ENCODE assay signal across 17 mouse cellular contexts in genomic region chrX:168584303-168584702, GRCm38 (mm10). TPM values are rescaled to one million over a fixed set of nuclear protein-coding genes. Genes with fewer than 3 reads are reported as not detected.
DNase-seq lines count a peak whose midpoint lies in the region; ATAC-seq and TF ChIP-seq lines count a peak whose summit lies in the region.
"Had no signal": no experiment of that assay in that cellular context is flagged by ENCODE, and none has a peak within 500 bp of the region (broad histone marks: within the 10 kb centered on the region; RNA-seq: fewer than 3 reads in every experiment).

No protein-coding gene starts in this region.

- H3K9ac ChIP-seq in midbrain, postnatal 0 days (replicated peaks; ENCODE audit: low read length, poor library complexity, severe bottlenecking): no peak overlapping the region
- no peak overlapping the region for H3K9ac ChIP-seq in midbrain, embryonic 16.5 days (ENCODE audit: low read depth, low read length)
- H3K9ac ChIP-seq in forebrain, embryonic 14.5 days (ENCODE audit: low read length): no peak overlapping the region
- H3K9ac ChIP-seq: embryonic facial prominence, embryonic 13.5 days; heart, embryonic 15.5 days; liver, embryonic 14.5 days had no signal

- no peaks in the 10 kb centered on the region for H3K4me1 ChIP-seq in midbrain, postnatal 0 days (ENCODE audit: insufficient read depth, low read length)
- no peaks in the 10 kb centered on the region for H3K4me1 ChIP-seq in midbrain, embryonic 16.5 days (ENCODE audit: control insufficient read depth, insufficient read depth, low read length)
- H3K4me1 ChIP-seq in forebrain, embryonic 14.5 days (ENCODE audit: control insufficient read depth, insufficient read depth, low read length): no peaks in the 10 kb centered on the region
- H3K4me1 ChIP-seq: embryonic facial prominence, embryonic 13.5 days; forebrain, embryonic 10.5 days; heart, embryonic 15.5 days; megakaryocyte, embryonic 14.5 days had no signal

- H3K36me3 ChIP-seq in midbrain, postnatal 0 days (ENCODE audit: insufficient read depth, low read length): no peaks in the 10 kb centered on the region
- H3K36me3 ChIP-seq in midbrain, embryonic 16.5 days (ENCODE audit: control insufficient read depth, insufficient read depth, low read length): no peaks in the 10 kb centered on the region
- H3K36me3 ChIP-seq in forebrain, embryonic 14.5 days (ENCODE audit: control insufficient read depth, insufficient read depth, low read length): no peaks in the 10 kb centered on the region
- H3K36me3 ChIP-seq: embryonic facial prominence, embryonic 13.5 days; forebrain, embryonic 10.5 days; heart, embryonic 15.5 days had no signal

- 0 out of 2 replicates have a peak, but pooled peaks have one; percentile 5 for TF ChIP-seq CTCF in midbrain, postnatal 0 days (IDR thresholded peaks at IDR 0.05)

- no peak for ATAC-seq in CD4-positive, CD25-positive, alpha-beta regulatory T cell, adult 4 months
- ATAC-seq in midbrain, postnatal 0 days (ENCODE audit: low FRiP score): no peak
- ATAC-seq in midbrain, embryonic 16.5 days: no peak
- ATAC-seq in forebrain, embryonic 14.5 days: no peak
- ATAC-seq: intestine, embryonic 16.5 days had no signal

- no peak overlapping the region for H3K4me2 ChIP-seq in midbrain, postnatal 0 days (ENCODE audit: low read depth, low read length, poor library complexity, severe bottlenecking)
- no peak overlapping the region for H3K4me2 ChIP-seq in midbrain, embryonic 16.5 days (ENCODE audit: low read length)
- no peak overlapping the region for H3K4me2 ChIP-seq in forebrain, embryonic 14.5 days (ENCODE audit: low read length)
- H3K4me2 ChIP-seq: embryonic facial prominence, embryonic 13.5 days; heart, embryonic 15.5 days had no signal

- no peaks in the 10 kb centered on the region for H3K27me3 ChIP-seq in midbrain, postnatal 0 days (ENCODE audit: insufficient read depth, low read length)
- H3K27me3 ChIP-seq in midbrain, embryonic 16.5 days (ENCODE audit: control insufficient read depth, insufficient read depth, low read depth, low read length): no peaks in the 10 kb centered on the region
- no peaks in the 10 kb centered on the region for H3K27me3 ChIP-seq in forebrain, embryonic 14.5 days (replicated peaks; ENCODE audit: control insufficient read depth, insufficient read depth, low read length)
- H3K27me3 ChIP-seq: heart, embryonic 15.5 days had no signal

- no peak overlapping the region for H3K27ac ChIP-seq in midbrain, postnatal 0 days (ENCODE audit: low read depth, low read length)
- H3K27ac ChIP-seq in midbrain, embryonic 16.5 days (ENCODE audit: low read length): no peak overlapping the region
- no peak overlapping the region for H3K27ac ChIP-seq in forebrain, embryonic 14.5 days (ENCODE audit: low read depth, low read length)
- H3K27ac ChIP-seq: embryonic facial prominence, embryonic 13.5 days; forebrain, embryonic 10.5 days; heart, embryonic 15.5 days; liver, embryonic 14.5 days had no signal

- H3K4me3 ChIP-seq in midbrain, postnatal 0 days (ENCODE audit: low read depth, low read length): no peak overlapping the region
- no peak overlapping the region for H3K4me3 ChIP-seq in midbrain, embryonic 16.5 days (ENCODE audit: low read depth, low read length)
- no peak overlapping the region for H3K4me3 ChIP-seq in forebrain, embryonic 14.5 days (ENCODE audit: low read depth, low read length)
- H3K4me3 ChIP-seq: embryonic facial prominence, embryonic 13.5 days; forebrain, embryonic 10.5 days; heart, embryonic 15.5 days; megakaryocyte, embryonic 14.5 days had no signal

- 88% methylated on average over 1 of the region's 1 CpGs for WGBS in midbrain, postnatal 0 days
- WGBS in midbrain, embryonic 16.5 days: 63% methylated on average over 1 of the region's 1 CpGs
- 71% methylated on average over 1 of the region's 1 CpGs for WGBS in forebrain, embryonic 14.5 days

- peak; percentile 0 for DNase-seq in CD4-positive, CD25-positive, alpha-beta regulatory T cell, adult 2 months (ENCODE audit: low read depth, low spot score)
- peak; percentile 4 for DNase-seq in kidney, postnatal 10 days
- no peak for DNase-seq in kidney, adult 9 months
- no peak for DNase-seq in midbrain, postnatal 0 days (ENCODE audit: low spot score)
- DNase-seq in forebrain, embryonic 14.5 days (ENCODE audit: low spot score): no peak
- DNase-seq in urinary bladder, postnatal 10 days (ENCODE audit: low spot score): no peak
- DNase-seq: cerebellum, postnatal 36 days; right cerebral cortex, postnatal 4 days; thymus, adult 18-20 months had no signal

- H3K9me3 ChIP-seq in midbrain, postnatal 0 days (ENCODE audit: low read length): no peaks in the 10 kb centered on the region
- no peaks in the 10 kb centered on the region for H3K9me3 ChIP-seq in midbrain, embryonic 16.5 days (replicated peaks; ENCODE audit: control insufficient read depth, low read length, poor library complexity, severe bottlenecking)
- no peaks in the 10 kb centered on the region for H3K9me3 ChIP-seq in forebrain, embryonic 14.5 days (replicated peaks; ENCODE audit: control insufficient read depth, low read length)
- H3K9me3 ChIP-seq: embryonic facial prominence, embryonic 13.5 days; forebrain, embryonic 10.5 days; heart, embryonic 15.5 days; megakaryocyte, embryonic 14.5 days had no signal

RNA-seq across cellular contexts. Expression of gene Frmpd4, which starts 7.3 kb away (rescaled TPM):
- not detected for polyA plus RNA-seq in CD4-positive, CD25-positive, alpha-beta regulatory T cell, adult 4 months (2017; shearing (Covaris generic))
- total RNA-seq in midbrain, postnatal 0 days (2014; rRNA removed): 8.6 and 8.8 TPM in 2 replicates
- 1.7 and 1.9 TPM in 2 replicates for polyA plus RNA-seq in midbrain, postnatal 0 days (2015; fragmentation: Nextera tagmentation; extraction: Ambion mirVana)
- 1.7 and 2.1 TPM in 2 replicates for polyA plus RNA-seq in midbrain, embryonic 16.5 days (2015; fragmentation: Nextera tagmentation; extraction: Ambion mirVana)
- 0.67 and 0.96 TPM in 2 replicates for polyA plus RNA-seq in forebrain, embryonic 14.5 days (2014; fragmentation: Nextera tagmentation; extraction: Ambion mirVana)
- polyA plus RNA-seq: heart, embryonic 15.5 days had no signal

Comparison
In these comparisons a context has a peak if more than half of its experiments do, and no peak if none do; other contexts are left out.
1. DNase-seq: peak in CD4-positive, CD25-positive, alpha-beta regulatory T cell, adult 2 months (single experiment) and kidney, postnatal 10 days (single experiment); none in kidney, adult 9 months (single experiment), midbrain, postnatal 0 days (single experiment), forebrain, embryonic 14.5 days (single experiment) and urinary bladder, postnatal 10 days (single experiment).